Mouse (Mus musculus): ENCODE data around the gene Fbxo3. TPM values are rescaled to one million over a fixed set of nuclear protein-coding genes. Genes with fewer than 3 reads are reported as not detected.
A peak's percentile ranks its signal among the peaks of the same experiment; 100 is the strongest.
"Not testable (repeated sequence)": the region's sequence is repeated elsewhere in the genome, so short reads cannot be mapped to it uniquely, and the experiment has no call there.

The Fbxo3 gene
- polyA plus RNA-seq, 1 experiment from 2014 or later: 64.3 TPM

DNA sequence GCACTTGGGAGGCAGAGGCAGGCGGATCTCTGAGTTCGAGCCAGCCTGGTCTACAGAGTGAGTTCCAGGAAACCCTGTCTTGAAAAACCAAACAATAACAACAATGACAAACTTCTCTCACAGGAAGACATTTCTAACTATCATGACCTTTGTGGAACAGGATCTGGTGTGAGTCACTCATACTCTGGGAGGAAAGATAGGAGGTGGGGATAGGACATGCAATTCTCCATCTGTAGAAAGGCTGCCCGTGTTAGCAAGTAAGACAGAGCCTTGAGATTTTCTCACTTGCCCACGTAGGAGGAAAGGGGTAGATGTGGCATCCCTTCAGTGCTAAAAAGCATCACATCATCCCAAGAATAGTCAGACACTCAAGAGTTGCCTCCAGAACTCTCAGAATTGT, 25.7 kb upstream of the Fbxo3 start:
- 84% methylated on average over 4 of the region's 4 CpGs for WGBS
- H3K9me3 ChIP-seq (ENCODE audit: control insufficient read depth, low read length): 0 out of 2 replicates have a peak, but pooled peaks cover 2% of the 10 kb centered on the region
- no peak for ATAC-seq

DNA sequence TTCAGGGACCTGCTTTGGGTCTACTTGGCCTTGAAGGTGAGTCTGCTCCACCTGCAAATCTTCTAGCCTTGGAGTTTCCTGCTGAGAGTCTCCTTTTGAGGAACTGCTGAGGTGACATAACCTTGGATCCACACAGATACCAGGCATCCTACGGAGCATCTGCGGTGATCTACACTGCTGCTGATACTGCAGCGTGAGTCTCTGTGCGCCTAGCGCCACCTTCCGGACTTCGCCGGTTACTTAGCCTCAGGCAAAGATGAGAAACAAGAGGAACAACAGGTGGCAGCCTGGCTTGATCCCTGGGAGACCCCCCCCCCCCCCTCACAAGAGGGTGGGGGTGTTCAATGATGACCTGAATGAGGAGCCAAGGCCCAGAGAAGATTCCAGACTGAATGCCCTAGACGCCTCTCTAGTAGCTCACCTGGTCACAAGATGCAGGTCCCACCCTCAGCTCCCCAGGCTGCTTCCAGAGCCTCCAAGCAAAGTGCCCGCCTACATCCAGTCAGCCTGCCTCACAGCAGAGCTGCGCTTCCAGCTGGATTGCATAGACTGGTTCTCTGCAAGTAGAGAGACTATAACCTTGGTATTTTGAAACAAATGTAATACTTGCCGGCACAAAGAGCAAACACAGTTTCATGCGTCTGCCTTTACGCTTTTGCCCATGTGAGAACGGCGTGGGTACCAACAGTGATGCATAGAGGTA, 24.7 kb upstream of the Fbxo3 start:
- Histone ChIP-seq H3K36me3 (ENCODE audit: control insufficient read depth, insufficient read depth) (no peaks in the 10 kb centered on the region), H3K9ac (replicated peaks; ENCODE audit: low read depth, low read length) (no peak overlapping the region), H3K4me1 (replicated peaks; ENCODE audit: control insufficient read depth, insufficient read depth, low read length) (no peaks in the 10 kb centered on the region), H3K27me3 (replicated peaks; ENCODE audit: control insufficient read depth, insufficient read depth, low read length) (no peaks in the 10 kb centered on the region), H3K4me2 (ENCODE audit: low read length) (no peak overlapping the region), H3K27ac (ENCODE audit: low read length) (no peak overlapping the region), H3K4me3 (replicated peaks; ENCODE audit: low read length) (no peak overlapping the region), H3K9me3 (ENCODE audit: control insufficient read depth, low read length) (0 out of 2 replicates have a peak, but pooled peaks cover 2% of the 10 kb centered on the region)
- 33% methylated on average over 16 of the region's 16 CpGs for WGBS
- ATAC-seq: 0 out of 2 replicates have a peak, but pooled peaks have one; percentile 40

More for the DNA sequence above, 25.7 kb upstream of the Fbxo3 start:
- Histone ChIP-seq H3K4me1 (replicated peaks; ENCODE audit: control insufficient read depth, insufficient read depth, low read length) (no peaks in the 10 kb centered on the region), H3K27ac (ENCODE audit: low read length) (no peak overlapping the region), H3K36me3 (ENCODE audit: control insufficient read depth, insufficient read depth) (no peaks in the 10 kb centered on the region), H3K27me3 (replicated peaks; ENCODE audit: control insufficient read depth, insufficient read depth, low read length) (no peaks in the 10 kb centered on the region), H3K4me3 (replicated peaks; ENCODE audit: low read length) (no peak overlapping the region), H3K9ac (replicated peaks; ENCODE audit: low read depth, low read length) (no peak overlapping the region), H3K4me2 (ENCODE audit: low read length) (no peak overlapping the region)

- ATAC-seq: no peak
- no peaks in the 10 kb centered on the region for H3K27me3 ChIP-seq (replicated peaks; ENCODE audit: control insufficient read depth, insufficient read depth, low read length)
- 83% methylated on average over 7 of the region's 7 CpGs for WGBS
- no peak overlapping the region for H3K4me3 ChIP-seq (replicated peaks; ENCODE audit: low read length)
- H3K4me2 ChIP-seq (ENCODE audit: low read length): no peak overlapping the region
- no peaks in the 10 kb centered on the region for H3K4me1 ChIP-seq (replicated peaks; ENCODE audit: control insufficient read depth, insufficient read depth, low read length)
- no peaks in the 10 kb centered on the region for H3K9me3 ChIP-seq (ENCODE audit: control insufficient read depth, low read length)
- no peak overlapping the region for H3K27ac ChIP-seq (ENCODE audit: low read length)
- no peaks in the 10 kb centered on the region for H3K36me3 ChIP-seq (ENCODE audit: control insufficient read depth, insufficient read depth)
- no peak overlapping the region for H3K9ac ChIP-seq (replicated peaks; ENCODE audit: low read depth, low read length)
Observed at GRCm38 (mm10) chr2:104007793-104008519, 19.6 kb upstream of the Fbxo3 start.

DNA sequence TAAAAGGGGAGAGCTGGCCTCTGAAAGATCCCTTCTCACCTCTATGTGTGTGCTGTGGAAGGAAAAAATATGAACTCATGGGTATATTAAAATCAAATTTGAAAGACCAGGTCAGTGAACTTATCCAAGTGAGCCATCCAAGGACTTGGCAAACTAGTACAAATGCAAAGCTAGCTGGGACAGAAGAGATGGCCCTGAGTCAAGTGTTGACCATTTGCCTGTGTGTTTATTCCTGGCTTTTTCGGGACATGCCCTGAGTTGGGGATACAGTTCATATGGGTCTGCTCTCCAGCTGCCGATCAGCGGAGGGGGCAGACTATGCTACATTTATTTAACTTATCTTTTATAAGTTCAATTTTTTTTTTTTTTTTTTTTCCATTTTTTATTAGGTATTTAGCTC, 18.7 kb upstream of the Fbxo3 start:
- H3K9me3 ChIP-seq (ENCODE audit: control insufficient read depth, low read length); H3K36me3 ChIP-seq (ENCODE audit: control insufficient read depth, insufficient read depth); H3K4me3 ChIP-seq (replicated peaks; ENCODE audit: low read length); H3K9ac ChIP-seq (replicated peaks; ENCODE audit: low read depth, low read length); ATAC-seq; H3K27ac ChIP-seq (ENCODE audit: low read length); H3K27me3 ChIP-seq (replicated peaks; ENCODE audit: control insufficient read depth, insufficient read depth, low read length); H3K4me1 ChIP-seq (replicated peaks; ENCODE audit: control insufficient read depth, insufficient read depth, low read length); H3K4me2 ChIP-seq (ENCODE audit: low read length): not testable (repeated sequence)
- 97% methylated on average over 3 of the region's 3 CpGs for WGBS

DNA sequence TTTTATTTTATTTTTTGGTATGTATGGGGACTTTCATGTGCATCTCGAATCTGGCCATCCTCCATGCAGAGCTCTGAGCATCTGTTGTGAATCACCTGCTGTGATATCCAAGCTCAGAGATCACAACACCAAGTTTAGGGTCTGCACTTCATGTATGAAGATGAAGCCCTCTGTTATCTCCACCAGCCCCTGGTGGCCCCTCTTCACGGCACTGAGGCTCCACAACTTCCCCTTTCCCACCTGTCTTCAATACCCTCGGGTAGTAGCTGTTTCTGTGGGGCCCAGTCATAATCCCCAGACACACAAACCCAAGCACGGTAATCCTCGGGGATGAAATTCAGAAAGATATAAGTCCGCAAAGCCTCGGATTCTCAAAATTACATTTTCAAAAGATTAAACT, 4.4 kb upstream of the Fbxo3 start:
- ATAC-seq: no peak
- Histone ChIP-seq H3K4me1 (replicated peaks; ENCODE audit: control insufficient read depth, insufficient read depth, low read length) (peaks cover 4% of the 10 kb centered on the region), H3K27me3 (replicated peaks; ENCODE audit: control insufficient read depth, insufficient read depth, low read length) (no peaks in the 10 kb centered on the region), H3K9me3 (ENCODE audit: control insufficient read depth, low read length) (no peaks in the 10 kb centered on the region), H3K36me3 (ENCODE audit: control insufficient read depth, insufficient read depth) (no peaks in the 10 kb centered on the region), H3K4me2 (ENCODE audit: low read length) (no peak overlapping the region), H3K9ac (replicated peaks; ENCODE audit: low read depth, low read length) (no peak overlapping the region), H3K27ac (ENCODE audit: low read length) (no peak overlapping the region), H3K4me3 (replicated peaks; ENCODE audit: low read length) (no peak overlapping the region)
- 88% methylated on average over 7 of the region's 7 CpGs for WGBS

GRCm38 (mm10) chr2:104024656-104025055, 2.9 kb upstream of the Fbxo3 start:
- peaks cover 17% of the 10 kb centered on the region for H3K4me1 ChIP-seq (replicated peaks; ENCODE audit: control insufficient read depth, insufficient read depth, low read length)
- H3K27me3 ChIP-seq (replicated peaks; ENCODE audit: control insufficient read depth, insufficient read depth, low read length): no peaks in the 10 kb centered on the region
- no peak overlapping the region for H3K4me2 ChIP-seq (ENCODE audit: low read length)
- H3K36me3 ChIP-seq (ENCODE audit: control insufficient read depth, insufficient read depth): no peaks in the 10 kb centered on the region
- 85% methylated on average over 4 of the region's 4 CpGs for WGBS
- no peak overlapping the region for H3K4me3 ChIP-seq (replicated peaks; ENCODE audit: low read length)
- ATAC-seq: no peak
- H3K9me3 ChIP-seq (ENCODE audit: control insufficient read depth, low read length): no peaks in the 10 kb centered on the region
- H3K27ac ChIP-seq (ENCODE audit: low read length): no peak overlapping the region
- no peak overlapping the region for H3K9ac ChIP-seq (replicated peaks; ENCODE audit: low read depth, low read length)

- peak within 1 kb of the TSS; percentile 98 for H3K9ac ChIP-seq (replicated peaks; ENCODE audit: low read depth, low read length)
- peak within 1 kb of the TSS; percentile 62 for H3K4me2 ChIP-seq (ENCODE audit: low read length)
- H3K36me3 ChIP-seq (ENCODE audit: control insufficient read depth, insufficient read depth): no peaks in the 10 kb centered on the region
- WGBS: 2% methylated on average over 29 of the region's 32 CpGs
- H3K27ac ChIP-seq (ENCODE audit: low read length): no peak within 1 kb of the TSS; the same call in 1 of the 2 replicates
- ATAC-seq: peak; percentile 78
- H3K4me1 ChIP-seq (replicated peaks; ENCODE audit: control insufficient read depth, insufficient read depth, low read length): peaks cover 20% of the 10 kb centered on the region
- peak within 1 kb of the TSS; percentile 95 for H3K4me3 ChIP-seq (replicated peaks; ENCODE audit: low read length)
- no peaks in the 10 kb centered on the region for H3K9me3 ChIP-seq (ENCODE audit: control insufficient read depth, low read length)
- no peaks in the 10 kb centered on the region for H3K27me3 ChIP-seq (replicated peaks; ENCODE audit: control insufficient read depth, insufficient read depth, low read length)
Observed at GRCm38 (mm10) chr2:104028139-104028723, 710 bp downstream of the Fbxo3 start, which contains the start of gene 4931422A03Rik. Gene 4931422A03Rik (minus strand): TSS chr2:104028361.

DNA sequence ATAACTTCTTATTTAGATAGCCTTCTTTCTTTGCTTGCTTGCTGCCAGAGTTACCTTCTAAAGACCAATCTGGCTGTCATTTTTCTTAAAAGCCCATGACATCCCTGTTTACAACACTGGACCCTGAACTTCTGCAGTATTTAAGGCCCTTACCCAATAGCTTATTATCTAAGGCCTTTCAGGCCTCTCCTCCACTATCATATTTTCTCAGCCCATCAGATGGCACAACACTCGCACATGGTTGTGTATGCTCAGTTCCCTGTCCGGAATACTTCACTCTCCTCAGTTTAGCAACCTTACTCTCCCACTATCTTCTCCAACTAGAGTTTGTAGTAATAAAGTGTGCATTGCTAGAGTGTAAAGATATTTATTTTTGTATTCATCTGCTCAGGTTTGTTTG, 1.6 kb downstream of the Fbxo3 start:
- H3K9me3 ChIP-seq (ENCODE audit: control insufficient read depth, low read length): no peaks in the 10 kb centered on the region
- no peak overlapping the region for H3K27ac ChIP-seq (ENCODE audit: low read length)
- H3K9ac ChIP-seq (replicated peaks; ENCODE audit: low read depth, low read length): no peak overlapping the region
- peak overlapping the region; percentile 62 for H3K4me2 ChIP-seq (ENCODE audit: low read length)
- WGBS: 80% methylated on average over 2 of the region's 2 CpGs
- ATAC-seq: no peak
- H3K27me3 ChIP-seq (replicated peaks; ENCODE audit: control insufficient read depth, insufficient read depth, low read length): no peaks in the 10 kb centered on the region
- peaks cover 20% of the 10 kb centered on the region for H3K4me1 ChIP-seq (replicated peaks; ENCODE audit: control insufficient read depth, insufficient read depth, low read length)
- H3K4me3 ChIP-seq (replicated peaks; ENCODE audit: low read length): no peak overlapping the region; the same call in 1 of the 2 replicates
- H3K36me3 ChIP-seq (ENCODE audit: control insufficient read depth, insufficient read depth): 0 out of 2 replicates have a peak, but pooled peaks cover 3% of the 10 kb centered on the region

DNA sequence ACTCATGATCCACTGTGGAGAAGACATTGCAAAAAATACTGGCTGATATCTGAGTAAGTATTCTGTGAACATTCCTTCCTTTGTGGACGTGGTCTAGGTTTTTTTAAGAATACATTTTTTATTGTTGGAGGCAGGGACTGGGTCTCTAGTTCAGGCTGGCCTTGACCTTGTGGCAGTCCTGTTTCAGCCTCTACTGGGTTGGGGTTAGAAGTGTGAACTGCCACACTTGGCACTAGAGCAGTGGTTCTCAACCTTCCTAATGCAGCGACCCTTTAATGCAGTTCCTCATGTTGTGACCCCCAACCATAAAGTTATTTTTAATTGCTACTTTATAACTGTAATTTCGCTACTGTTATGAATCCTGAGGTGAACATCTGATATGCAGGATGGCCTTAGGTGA, 2.9 kb downstream of the Fbxo3 start:
- H3K27me3 ChIP-seq (replicated peaks; ENCODE audit: control insufficient read depth, insufficient read depth, low read length): no peaks in the 10 kb centered on the region
- no peaks in the 10 kb centered on the region for H3K9me3 ChIP-seq (ENCODE audit: control insufficient read depth, low read length)
- H3K27ac ChIP-seq (ENCODE audit: low read length): no peak overlapping the region
- peaks cover 5% of the 10 kb centered on the region; the same call in 1 of the 2 replicates for H3K36me3 ChIP-seq (ENCODE audit: control insufficient read depth, insufficient read depth)
- no peak overlapping the region for H3K9ac ChIP-seq (replicated peaks; ENCODE audit: low read depth, low read length)
- H3K4me2 ChIP-seq (ENCODE audit: low read length): no peak overlapping the region
- no peak overlapping the region for H3K4me3 ChIP-seq (replicated peaks; ENCODE audit: low read length)
- H3K4me1 ChIP-seq (replicated peaks; ENCODE audit: control insufficient read depth, insufficient read depth, low read length): peaks cover 20% of the 10 kb centered on the region
- ATAC-seq: no peak
- WGBS: 89% methylated on average over 3 of the region's 3 CpGs
